Mouse (Mus musculus) testis, postnatal 10 days (tissue): ENCODE data around the gene Olfr560.

Experiments
- DNase-seq: peaks from one replicate; pipeline ENCODE4 v3.0.0; 2021; ENCODE audit warnings: low spot score

Gene Olfr560

GRCm38 (mm10) chr7:102759266-102759665 lies at the start of gene Olfr560, which contains the start of gene Olfr78:
Olfr560 (minus strand) TSS chr7:102759366.
Olfr78 (minus strand) TSS chr7:102759471.
- no peak for DNase-seq

GRCm38 (mm10) chr7:102803180-102803579 lies 44.0 kb upstream of the Olfr560 start, which contains the start of gene Olfr564:
Olfr564 (plus strand) TSS chr7:102803480.
- DNase-seq, result no peak

GRCm38 (mm10) chr7:102770921-102771320 lies 11.8 kb upstream of the Olfr560 start, which contains the start of gene Olfr561:
Olfr561 (plus strand) TSS chr7:102771221.
- no peak for DNase-seq

GRCm38 (mm10) chr7:102752086-102752485 lies 7.1 kb downstream of the Olfr560 start:
- no peak for DNase-seq

- no peak for DNase-seq
Measured at GRCm38 (mm10) chr7:102737705-102738104, 21.5 kb downstream of the Olfr560 start.

GRCm38 (mm10) chr7:102733793-102734192 lies 25.4 kb downstream of the Olfr560 start:
- DNase-seq, result no peak

GRCm38 (mm10) chr7:102727391-102727790 lies 31.8 kb downstream of the Olfr560 start, which contains the start of gene Olfr559:
Olfr559 (minus strand) TSS chr7:102727491.
- no peak for DNase-seq

GRCm38 (mm10) chr7:102718970-102719369 lies 40.2 kb downstream of the Olfr560 start, which contains the start of gene Olfr33:
Olfr33 (minus strand) TSS chr7:102719070.
- DNase-seq, result no peak

- DNase-seq, result no peak
Measured at GRCm38 (mm10) chr7:102701915-102702314, 57.3 kb downstream of the Olfr560 start, which contains the start of gene Olfr558. Olfr558 (plus strand) TSS chr7:102702215.
